7 mouse cellular contexts compared by ENCODE assay signal in the genomic region with DNA sequence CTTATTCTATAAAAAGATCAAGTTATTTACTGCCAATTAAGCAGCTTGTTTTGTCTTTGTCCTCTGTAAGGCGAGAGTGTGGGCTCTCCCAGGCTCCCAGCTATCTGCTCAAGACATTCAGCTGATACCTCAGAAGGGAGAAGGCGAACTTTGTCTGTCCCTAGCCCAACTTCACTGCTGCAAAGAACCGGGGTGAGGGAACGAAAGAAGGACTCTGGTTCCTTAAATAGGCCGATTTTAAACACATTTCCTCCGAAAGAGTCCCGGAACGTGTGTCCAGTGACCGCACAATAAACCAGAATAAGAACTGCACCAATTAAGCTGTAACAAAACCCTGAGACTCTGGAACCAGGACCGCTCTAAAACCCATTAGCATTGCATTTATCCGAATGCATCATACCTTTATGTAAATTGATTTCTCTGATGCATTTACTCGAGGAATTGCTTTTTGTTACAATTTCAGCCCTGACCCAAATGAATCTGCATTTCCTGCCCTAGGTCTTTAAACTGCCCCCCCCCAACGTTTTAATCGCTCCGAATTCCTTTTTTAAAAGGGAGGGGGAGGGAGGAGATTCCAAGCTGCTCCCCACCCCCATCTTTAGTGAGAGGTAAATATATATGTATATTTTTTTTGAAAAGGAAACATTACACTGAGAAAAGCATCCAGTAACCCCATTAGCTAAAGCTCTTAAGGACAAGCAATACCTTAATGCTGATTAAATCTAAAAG. TPM values are rescaled to one million over a fixed set of nuclear protein-coding genes. Genes with fewer than 3 reads are reported as not detected.
DNase-seq lines count a peak whose midpoint lies in the region; ATAC-seq and TF ChIP-seq lines count a peak whose summit lies in the region.

No protein-coding gene starts in this region.

- no peak for ATAC-seq in embryonic facial prominence, embryonic 15.5 days (ENCODE audit: insufficient number of reproducible peaks, low FRiP score, low TSS enrichment, low read depth)
- no peak for ATAC-seq in hindbrain, postnatal 0 days
- no peak for ATAC-seq in lung, embryonic 15.5 days (ENCODE audit: borderline replicate concordance, extremely low read depth, low FRiP score, low TSS enrichment)
- no peak for ATAC-seq in stomach, embryonic 14.5 days (ENCODE audit: insufficient number of reproducible peaks, insufficient read depth, low FRiP score, low read depth)
- ATAC-seq in monocyte, adult 5-6 weeks (replicated peaks; ENCODE audit: insufficient number of reproducible peaks, low FRiP score, low TSS enrichment, poor library complexity, severe bottlenecking): no peak

- peak overlapping the region; percentile 74 for H3K4me2 ChIP-seq in embryonic facial prominence, embryonic 15.5 days (replicated peaks)
- H3K4me2 ChIP-seq in hindbrain, postnatal 0 days (ENCODE audit: low read depth, low read length): peak overlapping the region; percentile 62
- peak overlapping the region; percentile 87 for H3K4me2 ChIP-seq in lung, embryonic 15.5 days
- peak overlapping the region; percentile 84 for H3K4me2 ChIP-seq in stomach, embryonic 14.5 days (replicated peaks; ENCODE audit: low read depth, low read length)

- peak overlapping the region; percentile 99 for H3K27ac ChIP-seq in embryonic facial prominence, embryonic 15.5 days (replicated peaks)
- peak overlapping the region; percentile 95 for H3K27ac ChIP-seq in hindbrain, postnatal 0 days
- peak overlapping the region; percentile 100 for H3K27ac ChIP-seq in lung, embryonic 15.5 days
- H3K27ac ChIP-seq in stomach, embryonic 14.5 days (ENCODE audit: low read length): peak overlapping the region; percentile 99

- H3K4me1 ChIP-seq in E14TG2a.4 (replicated peaks; ENCODE audit: low read depth, low read length): peaks cover 41% of the 10 kb centered on the region
- peaks cover 25% of the 10 kb centered on the region for H3K4me1 ChIP-seq in embryonic facial prominence, embryonic 15.5 days
- no peaks in the 10 kb centered on the region for H3K4me1 ChIP-seq in hindbrain, postnatal 0 days (ENCODE audit: insufficient read depth, low read length)
- peaks cover 37% of the 10 kb centered on the region for H3K4me1 ChIP-seq in lung, embryonic 15.5 days
- H3K4me1 ChIP-seq in stomach, embryonic 14.5 days (ENCODE audit: control insufficient read depth, insufficient read depth, low read length): peaks cover 17% of the 10 kb centered on the region

- peaks cover 55% of the 10 kb centered on the region for H3K27me3 ChIP-seq in E14TG2a.4 (ENCODE audit: insufficient read depth, low read length)
- no peaks in the 10 kb centered on the region for H3K27me3 ChIP-seq in embryonic facial prominence, embryonic 15.5 days
- H3K27me3 ChIP-seq in hindbrain, postnatal 0 days (ENCODE audit: insufficient read depth, low read length): no peaks in the 10 kb centered on the region
- H3K27me3 ChIP-seq in lung, embryonic 15.5 days: no peaks in the 10 kb centered on the region
- H3K27me3 ChIP-seq in stomach, embryonic 14.5 days (ENCODE audit: control insufficient read depth, insufficient read depth, low read length): no peaks in the 10 kb centered on the region

- TF ChIP-seq CTCF in E14TG2a.4 (conservative IDR thresholded peaks at IDR 0.05; ENCODE audit: low read length): no peak
- TF ChIP-seq CTCF in hindbrain, postnatal 0 days (IDR thresholded peaks at IDR 0.05; ENCODE audit: low read depth): no peak

- H3K4me3 ChIP-seq in E14TG2a.4 (replicated peaks; ENCODE audit: low read length): peak overlapping the region; percentile 81
- peak overlapping the region; percentile 86 for H3K4me3 ChIP-seq in embryonic facial prominence, embryonic 15.5 days (replicated peaks)
- peak overlapping the region; percentile 68 for H3K4me3 ChIP-seq in hindbrain, postnatal 0 days (ENCODE audit: low read length)
- H3K4me3 ChIP-seq in lung, embryonic 15.5 days: peak overlapping the region; percentile 95
- peak overlapping the region; percentile 94 for H3K4me3 ChIP-seq in stomach, embryonic 14.5 days (ENCODE audit: low read depth, low read length)

- peak overlapping the region; percentile 90 for H3K9ac ChIP-seq in embryonic facial prominence, embryonic 15.5 days
- H3K9ac ChIP-seq in hindbrain, postnatal 0 days (replicated peaks; ENCODE audit: low read length): peak overlapping the region; percentile 68
- H3K9ac ChIP-seq in lung, embryonic 15.5 days: peak overlapping the region; percentile 95
- peak overlapping the region; percentile 98 for H3K9ac ChIP-seq in stomach, embryonic 14.5 days (replicated peaks; ENCODE audit: low read depth, low read length)

- under 1% methylated on average over 15 of the region's 15 CpGs for whole genome bisulfite sequencing in embryonic facial prominence, embryonic 15.5 days
- 0% methylated on average over 15 of the region's 15 CpGs for WGBS in hindbrain, postnatal 0 days
- under 1% methylated on average over 15 of the region's 15 CpGs for WGBS in lung, embryonic 15.5 days
- under 1% methylated on average over 15 of the region's 15 CpGs for WGBS in stomach, embryonic 14.5 days

- peak; percentile 65 for DNase-seq in A20 (ENCODE audit: low read depth, low spot score)
- DNase-seq in hindbrain, postnatal 0 days (ENCODE audit: low spot score): peak; percentile 30

- H3K9me3 ChIP-seq in E14TG2a.4 (ENCODE audit: low read length): no peaks in the 10 kb centered on the region
- no peaks in the 10 kb centered on the region for H3K9me3 ChIP-seq in embryonic facial prominence, embryonic 15.5 days (replicated peaks)
- no peaks in the 10 kb centered on the region for H3K9me3 ChIP-seq in hindbrain, postnatal 0 days (ENCODE audit: low read length)
- no peaks in the 10 kb centered on the region for H3K9me3 ChIP-seq in lung, embryonic 15.5 days
- no peaks in the 10 kb centered on the region for H3K9me3 ChIP-seq in stomach, embryonic 14.5 days (ENCODE audit: control insufficient read depth, low read depth, low read length)

- no peaks in the 10 kb centered on the region for H3K36me3 ChIP-seq in E14TG2a.4 (ENCODE audit: insufficient read depth, low read length)
- no peaks in the 10 kb centered on the region for H3K36me3 ChIP-seq in embryonic facial prominence, embryonic 15.5 days
- no peaks in the 10 kb centered on the region for H3K36me3 ChIP-seq in hindbrain, postnatal 0 days (ENCODE audit: insufficient read depth, low read length)
- H3K36me3 ChIP-seq in lung, embryonic 15.5 days: peaks cover 5% of the 10 kb centered on the region; the same call in 1 of the 2 replicates
- H3K36me3 ChIP-seq in stomach, embryonic 14.5 days (ENCODE audit: control insufficient read depth, insufficient read depth, low read length): peaks cover 4% of the 10 kb centered on the region; the same call in 1 of the 2 replicates

RNA-seq across cellular contexts. Expression of a gene that starts 1.6 kb away (rescaled TPM):
- polyA plus RNA-seq in embryonic facial prominence, embryonic 15.5 days (2015; fragmentation: Nextera tagmentation; extraction: Ambion mirVana): 102 and 105 TPM in 2 replicates
- total RNA-seq in hindbrain, postnatal 0 days (2014; rRNA removed): 150 and 173 TPM in 2 replicates
- 111 and 113 TPM in 2 replicates for polyA plus RNA-seq in hindbrain, postnatal 0 days (2015; fragmentation: Nextera tagmentation; extraction: Ambion mirVana)
- 60.7 and 61.7 TPM in 2 replicates for polyA plus RNA-seq in lung, embryonic 15.5 days (2015; fragmentation: Nextera tagmentation; extraction: Ambion mirVana)
- 95.2 and 95.4 TPM in 2 replicates for polyA plus RNA-seq in stomach, embryonic 14.5 days (2014; fragmentation: Nextera tagmentation; extraction: Ambion mirVana)
- 65.3 to 118 TPM (median 104 TPM) in 3 replicates for total RNA-seq in monocyte, adult 5-6 weeks (2017)
